Mouse (Mus musculus) heart, adult 2 months (tissue): ENCODE measurements around the gene Rhbdf2.

Source experiments
- CTCF ChIP-seq: fragments of 200-600 bp; IDR thresholded peaks from 2 replicates; pipeline ENCODE4 v1.8.1; 2022; ENCODE audit warnings: antibody characterized with exemption, mild to moderate bottlenecking, moderate library complexity
- EP300 ChIP-seq: fragments of 200-500 bp; IDR thresholded peaks from 2 replicates; pipeline ENCODE4 v1.6.1; 2011; ENCODE audit warnings: low read depth, low read length, control low read depth; ENCODE audit not compliant: insufficient read depth
- POLR2A ChIP-seq: fragments of 200-500 bp; IDR thresholded peaks from 2 replicates; pipeline ENCODE4 v1.6.1; 2011; ENCODE audit warnings: mild to moderate bottlenecking, low read depth, low read length, control low read depth; ENCODE audit not compliant: insufficient read depth

GRCm38 (mm10) chr11:116641168-116641567 lies 14.3 kb upstream of the Rhbdf2 start:
- TF ChIP-seq POLR2A (no peak), CTCF (peak; percentile 59), EP300 (no peak)
